Comparison of ENCODE assay signal across 24 mouse cellular contexts in the genomic region with DNA sequence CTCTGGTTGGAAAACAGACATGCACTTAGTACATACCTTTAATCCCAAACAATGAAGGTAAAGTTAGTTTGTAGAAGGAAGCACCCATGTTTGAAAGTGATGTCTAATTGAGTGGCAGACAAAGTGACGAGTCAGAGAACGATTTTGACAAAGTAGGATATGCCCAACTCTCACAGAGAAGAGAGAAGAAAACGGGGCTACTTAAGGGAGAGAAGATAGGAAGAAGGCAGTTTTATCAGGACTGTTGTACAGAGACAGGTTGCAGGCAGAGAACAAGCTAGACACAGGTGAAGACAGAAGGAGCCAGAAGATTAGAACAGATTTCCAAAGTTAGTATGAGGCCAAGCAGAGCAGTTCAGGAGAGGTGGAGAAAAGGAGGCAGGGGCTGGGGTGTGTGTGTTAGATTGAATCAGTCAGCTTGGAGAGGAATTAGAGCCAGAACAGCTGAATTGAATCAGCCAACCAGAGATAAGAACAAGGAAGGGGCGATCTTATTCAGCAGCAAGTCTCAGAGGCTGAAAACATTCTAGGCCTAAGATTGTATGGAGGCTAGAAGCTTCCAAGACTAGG. TPM values are rescaled to one million over a fixed set of nuclear protein-coding genes. Genes with fewer than 3 reads are reported as not detected.
DNase-seq lines count a peak whose midpoint lies in the region; ATAC-seq and TF ChIP-seq lines count a peak whose summit lies in the region.
"Had no signal": no experiment of that assay in that cellular context is flagged by ENCODE, and none has a peak within 500 bp of the region (broad histone marks: within the 10 kb centered on the region; RNA-seq: fewer than 3 reads in every experiment).

No protein-coding gene starts in this region.

- no peak for TF ChIP-seq CTCF in lung, embryonic 14.5 days (IDR thresholded peaks at IDR 0.05; ENCODE audit: low read depth)
- TF ChIP-seq CTCF in lung, postnatal 0 days (IDR thresholded peaks at IDR 0.05) = no peak

- H3K27me3 ChIP-seq in lung, embryonic 14.5 days (ENCODE audit: insufficient read depth, low read length) = no peaks in the 10 kb centered on the region
- no peaks in the 10 kb centered on the region for H3K27me3 ChIP-seq in lung, postnatal 0 days (replicated peaks; ENCODE audit: insufficient read depth, low read length)
- H3K27me3 ChIP-seq: heart, embryonic 15.5 days; limb, embryonic 12.5 days; neural tube, embryonic 15.5 days; stomach, embryonic 15.5 days had no signal

- no peaks in the 10 kb centered on the region for H3K9me3 ChIP-seq in lung, embryonic 14.5 days (ENCODE audit: low read depth, low read length)
- H3K9me3 ChIP-seq in lung, postnatal 0 days (ENCODE audit: low read length) = no peaks in the 10 kb centered on the region
- H3K9me3 ChIP-seq: heart, embryonic 15.5 days; limb, embryonic 12.5 days; neural tube, embryonic 15.5 days; stomach, embryonic 15.5 days had no signal

- no peak overlapping the region for H3K4me2 ChIP-seq in lung, embryonic 14.5 days
- no peak overlapping the region for H3K4me2 ChIP-seq in lung, postnatal 0 days (replicated peaks; ENCODE audit: low read depth, low read length)
- H3K4me2 ChIP-seq: heart, embryonic 15.5 days; limb, embryonic 12.5 days; neural tube, embryonic 15.5 days; stomach, embryonic 15.5 days had no signal

- H3K4me1 ChIP-seq in lung, embryonic 14.5 days (ENCODE audit: insufficient read depth) = no peaks in the 10 kb centered on the region
- no peaks in the 10 kb centered on the region for H3K4me1 ChIP-seq in lung, postnatal 0 days (ENCODE audit: insufficient read depth, low read depth, low read length)
- H3K4me1 ChIP-seq: limb, embryonic 12.5 days; neural tube, embryonic 15.5 days; stomach, embryonic 15.5 days had no signal

- no peak overlapping the region for H3K4me3 ChIP-seq in lung, embryonic 14.5 days (ENCODE audit: low read depth, low read length)
- no peak overlapping the region for H3K4me3 ChIP-seq in lung, postnatal 0 days (ENCODE audit: low read depth, low read length)
- H3K4me3 ChIP-seq: heart, embryonic 15.5 days; limb, embryonic 12.5 days; neural tube, embryonic 15.5 days; stomach, embryonic 15.5 days had no signal

- no peak overlapping the region for H3K27ac ChIP-seq in lung, embryonic 14.5 days (ENCODE audit: low read depth)
- H3K27ac ChIP-seq in lung, postnatal 0 days (ENCODE audit: low read length) = no peak overlapping the region
- H3K27ac ChIP-seq: heart, embryonic 15.5 days; hindbrain, postnatal 0 days; limb, embryonic 12.5 days; neural tube, embryonic 15.5 days; stomach, embryonic 15.5 days had no signal

- H3K9ac ChIP-seq in lung, embryonic 14.5 days = no peak overlapping the region
- H3K9ac ChIP-seq in lung, postnatal 0 days (replicated peaks; ENCODE audit: low read depth) = no peak overlapping the region
- H3K9ac ChIP-seq: heart, embryonic 15.5 days; limb, embryonic 12.5 days; neural tube, embryonic 15.5 days; stomach, embryonic 15.5 days had no signal

- no peak for TF ChIP-seq EP300 in lung, postnatal 0 days (IDR thresholded peaks at IDR 0.05)

- DNase-seq in heart, adult 18-20 months = peak; percentile 12 to 17
- no peak for DNase-seq in heart, adult 11 months
- peak; percentile 5 for DNase-seq in lung, embryonic 14.5 days
- DNase-seq in lung, postnatal 0 days (ENCODE audit: low spot score) = no peak
- no peak for DNase-seq in B cell, adult 2 months
- no peak for DNase-seq in left cerebral cortex, adult 18-20 months (ENCODE audit: low spot score in 2 of 2)
- DNase-seq: adrenal gland, postnatal 25 days; cerebellum, adult 11-12 months; cerebellum, postnatal 10 days; gastrocnemius, postnatal 14 days; kidney, postnatal 36 days; layer of hippocampus, postnatal 36 days; lung, adult 2 months; lung, postnatal 36 days; thymus, postnatal 36 days had no signal

- ATAC-seq in lung, embryonic 14.5 days (ENCODE audit: insufficient read depth) = no peak
- ATAC-seq in lung, postnatal 0 days = no peak
- 0 out of 2 replicates have a peak, but pooled peaks have one; percentile 27 for ATAC-seq in erythroid progenitor cell, adult 5-6 weeks (replicated peaks; ENCODE audit: low FRiP score, poor library complexity, severe bottlenecking)
- peak; percentile 78 for ATAC-seq in megakaryocyte-erythroid progenitor cell, adult 5-6 weeks (replicated peaks; ENCODE audit: low FRiP score, low TSS enrichment, poor library complexity, severe bottlenecking)
- ATAC-seq: forebrain, embryonic 16.5 days; hindbrain, postnatal 0 days; intestine, postnatal 0 days had no signal

- H3K36me3 ChIP-seq in lung, embryonic 14.5 days (ENCODE audit: insufficient read depth) = peaks cover 28% of the 10 kb centered on the region
- peaks cover 6% of the 10 kb centered on the region; the same call in 1 of the 2 replicates for H3K36me3 ChIP-seq in lung, postnatal 0 days (ENCODE audit: insufficient read depth, low read length)
- H3K36me3 ChIP-seq: stomach, embryonic 15.5 days had no signal

- WGBS in lung, embryonic 14.5 days = 60% methylated on average over 4 of the region's 4 CpGs
- WGBS in lung, postnatal 0 days = 60% methylated on average over 4 of the region's 4 CpGs

RNA-seq across cellular contexts. Expression of gene Btaf1, which starts 27.8 kb away (rescaled TPM):
- total RNA-seq in heart, adult 18-20 months (2021) = 10 to 100 TPM; 12.7 to 14.2 TPM
- polyA plus RNA-seq in lung, embryonic 14.5 days (2014; fragmentation: Nextera tagmentation; extraction: Ambion mirVana) = 19.8 and 20.3 TPM in 2 replicates
- polyA plus RNA-seq in lung, postnatal 0 days (2015; fragmentation: Nextera tagmentation; extraction: Ambion mirVana) = 6.4 and 7.2 TPM in 2 replicates
- 90.5 and 95.2 TPM in 2 replicates for total RNA-seq in erythroid progenitor cell, adult 5-6 weeks (2015; ENCODE audit: low replicate concordance)
- 178 and 227 TPM in 2 replicates for total RNA-seq in erythroid progenitor cell, adult 5-6 weeks (2017; ENCODE audit: low replicate concordance)
- total RNA-seq in megakaryocyte-erythroid progenitor cell, adult 5-6 weeks (2014; fragmentation: Nextera tagmentation) = 68.1 and 86.4 TPM in 2 replicates
- total RNA-seq in megakaryocyte-erythroid progenitor cell, adult 5-6 weeks (2017) = 131 and 145 TPM in 2 replicates
- 10 to 100 TPM; 37.6 to 40.0 TPM for total RNA-seq in left cerebral cortex, adult 18-20 months (2021)

RNA-seq across cellular contexts. Expression of gene Fgfbp3, which starts 34.3 kb away (rescaled TPM):
- 1 to 10 TPM; 2.1 to 2.2 TPM for total RNA-seq in heart, adult 18-20 months (2021)
- 5.5 and 6.0 TPM in 2 replicates for polyA plus RNA-seq in lung, embryonic 14.5 days (2014; fragmentation: Nextera tagmentation; extraction: Ambion mirVana)
- 7.6 and 8.2 TPM in 2 replicates for polyA plus RNA-seq in lung, postnatal 0 days (2015; fragmentation: Nextera tagmentation; extraction: Ambion mirVana)
- not detected in 2 replicates for total RNA-seq in erythroid progenitor cell, adult 5-6 weeks (2015; ENCODE audit: low replicate concordance)
- total RNA-seq in erythroid progenitor cell, adult 5-6 weeks (2017; ENCODE audit: low replicate concordance) = 1.6 and 6.5 TPM in 2 replicates
- 4.0 and 5.2 TPM in 2 replicates for total RNA-seq in megakaryocyte-erythroid progenitor cell, adult 5-6 weeks (2014; fragmentation: Nextera tagmentation)
- total RNA-seq in megakaryocyte-erythroid progenitor cell, adult 5-6 weeks (2017) = 6.0 and 10.6 TPM in 2 replicates
- 1 to 10 TPM; 8.1 to 8.2 TPM for total RNA-seq in left cerebral cortex, adult 18-20 months (2021)

Comparison
In these comparisons a context has a peak if more than half of its experiments do, and no peak if none do; other contexts are left out.
1. DNase-seq: peak in heart, adult 18-20 months (2 of 2) and lung, embryonic 14.5 days (single experiment); none in heart, adult 11 months (single experiment), lung, postnatal 0 days (single experiment), B cell, adult 2 months (0 of 2) and left cerebral cortex, adult 18-20 months (0 of 2).
2. ATAC-seq: peak in erythroid progenitor cell, adult 5-6 weeks (single experiment) and megakaryocyte-erythroid progenitor cell, adult 5-6 weeks (single experiment); none in lung, embryonic 14.5 days (single experiment) and lung, postnatal 0 days (single experiment).